Mouse (Mus musculus): Measurements from ENCODE around the gene Mapt. TPM values are rescaled to one million over a fixed set of nuclear protein-coding genes. Genes with fewer than 3 reads are reported as not detected.

Mapt gene
- polyA plus RNA-seq, 1 experiment from 2014 or later, result 5.0 TPM

GRCm38 (mm10) chr11:104327462-104327861 lies 96.3 kb downstream of the Mapt start:
- no peaks in the 10 kb centered on the region for H3K27me3 ChIP-seq (ENCODE audit: control insufficient read depth, insufficient read depth, low read length)
- no peak for ATAC-seq (ENCODE audit: low FRiP score, low TSS enrichment)
- H3K27ac ChIP-seq (ENCODE audit: low read depth, low read length), result no peak overlapping the region
- 96% methylated on average over 1 of the region's 1 CpGs for WGBS
- no peak overlapping the region for H3K4me3 ChIP-seq (ENCODE audit: low read length)
- H3K4me2 ChIP-seq (replicated peaks; ENCODE audit: low read depth, low read length), result no peak overlapping the region
- H3K4me1 ChIP-seq (ENCODE audit: control insufficient read depth, insufficient read depth, low read length), result no peaks in the 10 kb centered on the region
- H3K9me3 ChIP-seq (ENCODE audit: control insufficient read depth, low read length), result no peaks in the 10 kb centered on the region
- no peak overlapping the region for H3K9ac ChIP-seq (ENCODE audit: low read depth, low read length)
- peaks cover 8% of the 10 kb centered on the region for H3K36me3 ChIP-seq (ENCODE audit: control insufficient read depth, insufficient read depth, low read length)

DNA sequence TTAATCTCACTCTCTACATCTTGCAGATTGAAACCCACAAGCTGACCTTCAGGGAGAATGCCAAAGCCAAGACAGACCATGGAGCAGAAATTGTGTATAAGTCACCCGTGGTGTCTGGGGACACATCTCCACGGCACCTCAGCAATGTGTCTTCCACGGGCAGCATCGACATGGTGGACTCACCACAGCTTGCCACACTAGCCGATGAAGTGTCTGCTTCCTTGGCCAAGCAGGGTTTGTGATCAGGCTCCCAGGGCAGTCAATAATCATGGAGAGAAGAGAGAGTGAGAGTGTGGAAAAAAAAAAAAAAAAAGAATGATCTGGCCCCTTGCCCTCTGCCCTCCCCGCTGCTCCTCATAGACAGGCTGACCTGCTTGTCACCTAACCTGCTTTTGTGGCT lies 96.8 kb downstream of the Mapt start:
- H3K4me2 ChIP-seq (replicated peaks; ENCODE audit: low read depth, low read length), result no peak overlapping the region
- no peak overlapping the region for H3K9ac ChIP-seq (ENCODE audit: low read depth, low read length)
- WGBS, result 90% methylated on average over 6 of the region's 6 CpGs
- H3K27ac ChIP-seq (ENCODE audit: low read depth, low read length), result no peak overlapping the region
- H3K36me3 ChIP-seq (ENCODE audit: control insufficient read depth, insufficient read depth, low read length), result peaks cover 13% of the 10 kb centered on the region
- no peaks in the 10 kb centered on the region for H3K4me1 ChIP-seq (ENCODE audit: control insufficient read depth, insufficient read depth, low read length)
- no peak overlapping the region for H3K4me3 ChIP-seq (ENCODE audit: low read length)
- H3K27me3 ChIP-seq (ENCODE audit: control insufficient read depth, insufficient read depth, low read length), result no peaks in the 10 kb centered on the region
- ATAC-seq (ENCODE audit: low FRiP score, low TSS enrichment), result no peak
- H3K9me3 ChIP-seq (ENCODE audit: control insufficient read depth, low read length), result no peaks in the 10 kb centered on the region

DNA sequence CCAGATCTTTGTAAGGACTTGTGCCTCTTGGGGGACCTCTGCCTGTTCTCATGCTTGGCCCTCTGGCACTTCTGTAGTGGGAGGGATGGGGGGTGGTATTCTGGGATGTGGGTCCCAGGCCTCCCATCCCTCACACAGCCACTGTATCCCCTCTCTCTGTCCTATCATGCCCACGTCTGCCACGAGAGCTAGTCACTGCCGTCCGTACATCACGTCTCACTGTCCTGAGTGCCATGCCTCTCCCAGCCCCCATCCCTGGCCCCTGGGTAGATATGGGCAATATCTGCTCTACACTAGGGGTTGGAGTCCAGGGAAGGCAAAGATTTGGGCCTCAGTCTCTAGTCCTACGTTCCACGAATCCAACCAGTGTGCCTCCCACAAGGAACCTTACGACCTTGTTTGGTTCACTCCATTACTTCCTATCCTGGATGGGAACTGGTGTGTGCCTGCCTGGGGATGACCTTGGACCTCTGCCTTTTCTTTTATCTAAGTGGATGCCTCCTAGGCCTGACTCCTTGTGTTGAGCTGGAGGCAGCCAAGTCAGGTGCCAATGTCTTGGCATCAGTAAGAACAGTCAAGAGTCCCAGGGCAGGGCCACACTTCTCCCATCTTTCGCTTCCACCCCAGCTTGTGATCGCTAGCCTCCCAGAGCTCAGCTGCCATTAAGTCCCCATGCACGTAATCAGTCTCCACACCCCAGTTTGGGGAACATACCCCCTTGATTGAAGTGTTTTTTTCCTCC lies 98.2 kb downstream of the Mapt start:
- 78% methylated on average over 11 of the region's 11 CpGs for WGBS
- no peaks in the 10 kb centered on the region for H3K4me1 ChIP-seq (ENCODE audit: control insufficient read depth, insufficient read depth, low read length)
- H3K4me2 ChIP-seq (replicated peaks; ENCODE audit: low read depth, low read length), result no peak overlapping the region
- peaks cover 25% of the 10 kb centered on the region for H3K36me3 ChIP-seq (ENCODE audit: control insufficient read depth, insufficient read depth, low read length)
- no peak overlapping the region for H3K4me3 ChIP-seq (ENCODE audit: low read length)
- peak; percentile 25; the same call in 1 of the 2 replicates for ATAC-seq (ENCODE audit: low FRiP score, low TSS enrichment)
- no peak overlapping the region for H3K27ac ChIP-seq (ENCODE audit: low read depth, low read length)
- H3K9me3 ChIP-seq (ENCODE audit: control insufficient read depth, low read length), result no peaks in the 10 kb centered on the region
- no peak overlapping the region; the same call in 1 of the 2 replicates for H3K9ac ChIP-seq (ENCODE audit: low read depth, low read length)
- H3K27me3 ChIP-seq (ENCODE audit: control insufficient read depth, insufficient read depth, low read length), result no peaks in the 10 kb centered on the region

- H3K36me3 ChIP-seq (ENCODE audit: control insufficient read depth, insufficient read depth, low read length), result peaks cover 33% of the 10 kb centered on the region
- 91% methylated on average over 4 of the region's 4 CpGs for WGBS
- H3K27ac ChIP-seq (ENCODE audit: low read depth, low read length), result no peak overlapping the region
- H3K9ac ChIP-seq (ENCODE audit: low read depth, low read length), result no peak overlapping the region
- H3K9me3 ChIP-seq (ENCODE audit: control insufficient read depth, low read length), result no peaks in the 10 kb centered on the region
- H3K4me2 ChIP-seq (replicated peaks; ENCODE audit: low read depth, low read length), result no peak overlapping the region
- no peak overlapping the region for H3K4me3 ChIP-seq (ENCODE audit: low read length)
- no peak for ATAC-seq (ENCODE audit: low FRiP score, low TSS enrichment)
- no peaks in the 10 kb centered on the region for H3K4me1 ChIP-seq (ENCODE audit: control insufficient read depth, insufficient read depth, low read length)
- no peaks in the 10 kb centered on the region for H3K27me3 ChIP-seq (ENCODE audit: control insufficient read depth, insufficient read depth, low read length)
Measured at GRCm38 (mm10) chr11:104330151-104330550, 99.0 kb downstream of the Mapt start.

DNA sequence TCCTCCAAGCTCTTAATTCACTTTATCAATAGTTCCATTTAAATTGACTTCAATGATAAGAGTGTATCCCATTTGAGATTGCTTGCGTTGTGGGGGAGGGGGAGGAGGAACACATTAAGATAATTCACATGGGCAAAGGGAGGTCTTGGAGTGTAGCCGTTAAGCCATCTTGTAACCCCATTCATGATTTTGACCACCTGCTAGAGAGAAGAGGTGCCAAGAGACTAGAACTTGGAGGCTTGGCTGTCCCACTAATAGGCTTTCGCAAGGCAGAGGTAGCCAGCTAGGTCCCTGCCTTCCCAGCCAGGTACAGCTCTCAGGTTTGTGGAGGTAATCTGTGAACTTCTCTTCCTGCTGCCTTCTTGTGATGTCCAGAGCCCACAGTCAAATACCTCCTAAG lies 100.0 kb downstream of the Mapt start:
- 82% methylated on average over 3 of the region's 3 CpGs for WGBS
- no peaks in the 10 kb centered on the region for H3K9me3 ChIP-seq (ENCODE audit: control insufficient read depth, low read length)
- H3K9ac ChIP-seq (ENCODE audit: low read depth, low read length), result no peak overlapping the region
- H3K27ac ChIP-seq (ENCODE audit: low read depth, low read length), result no peak overlapping the region
- no peak overlapping the region for H3K4me2 ChIP-seq (replicated peaks; ENCODE audit: low read depth, low read length)
- H3K36me3 ChIP-seq (ENCODE audit: control insufficient read depth, insufficient read depth, low read length), result peaks cover 43% of the 10 kb centered on the region
- no peak overlapping the region for H3K4me3 ChIP-seq (ENCODE audit: low read length)
- H3K27me3 ChIP-seq (ENCODE audit: control insufficient read depth, insufficient read depth, low read length), result no peaks in the 10 kb centered on the region
- H3K4me1 ChIP-seq (ENCODE audit: control insufficient read depth, insufficient read depth, low read length), result no peaks in the 10 kb centered on the region
- no peak for ATAC-seq (ENCODE audit: low FRiP score, low TSS enrichment)

- Histone ChIP-seq H3K9ac (ENCODE audit: low read depth, low read length) (no peak overlapping the region), H3K4me2 (replicated peaks; ENCODE audit: low read depth, low read length) (no peak overlapping the region), H3K27me3 (ENCODE audit: control insufficient read depth, insufficient read depth, low read length) (no peaks in the 10 kb centered on the region), H3K27ac (ENCODE audit: low read depth, low read length) (no peak overlapping the region), H3K36me3 (ENCODE audit: control insufficient read depth, insufficient read depth, low read length) (peaks cover 49% of the 10 kb centered on the region), H3K9me3 (ENCODE audit: control insufficient read depth, low read length) (no peaks in the 10 kb centered on the region), H3K4me1 (ENCODE audit: control insufficient read depth, insufficient read depth, low read length) (no peaks in the 10 kb centered on the region), H3K4me3 (ENCODE audit: low read length) (no peak overlapping the region)
- no peak for ATAC-seq (ENCODE audit: low FRiP score, low TSS enrichment)
- WGBS, result 92% methylated on average over 5 of the region's 5 CpGs
Measured at GRCm38 (mm10) chr11:104332105-104332504, 100.9 kb downstream of the Mapt start.

DNA sequence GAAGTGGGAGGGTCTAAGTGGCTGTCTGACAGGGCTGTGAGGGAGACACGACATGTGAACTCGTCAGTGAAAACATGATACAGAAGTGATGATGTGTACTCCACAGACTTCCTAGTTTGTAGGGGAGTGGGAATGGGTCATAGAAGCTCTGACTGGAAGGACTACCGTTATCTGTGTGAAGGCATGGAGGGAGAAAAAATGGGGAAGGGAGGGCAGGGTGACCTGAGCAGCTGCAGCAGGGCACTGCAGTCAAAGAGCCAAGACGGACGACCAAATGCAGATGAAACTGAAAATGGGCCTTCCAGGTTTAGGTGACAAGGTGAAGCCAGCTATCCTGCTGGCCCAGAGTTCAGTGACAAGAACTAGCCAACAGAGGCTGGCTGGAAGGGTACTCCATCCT lies 102.9 kb downstream of the Mapt start:
- no peaks in the 10 kb centered on the region for H3K4me1 ChIP-seq (ENCODE audit: control insufficient read depth, insufficient read depth, low read length)
- no peak overlapping the region for H3K9ac ChIP-seq (ENCODE audit: low read depth, low read length)
- no peak overlapping the region for H3K27ac ChIP-seq (ENCODE audit: low read depth, low read length)
- H3K4me3 ChIP-seq (ENCODE audit: low read length), result no peak overlapping the region
- no peaks in the 10 kb centered on the region for H3K27me3 ChIP-seq (ENCODE audit: control insufficient read depth, insufficient read depth, low read length)
- 78% methylated on average over 5 of the region's 5 CpGs for WGBS
- H3K4me2 ChIP-seq (replicated peaks; ENCODE audit: low read depth, low read length), result no peak overlapping the region
- no peaks in the 10 kb centered on the region for H3K9me3 ChIP-seq (ENCODE audit: control insufficient read depth, low read length)
- no peak for ATAC-seq (ENCODE audit: low FRiP score, low TSS enrichment)
- peaks cover 68% of the 10 kb centered on the region for H3K36me3 ChIP-seq (ENCODE audit: control insufficient read depth, insufficient read depth, low read length)

DNA sequence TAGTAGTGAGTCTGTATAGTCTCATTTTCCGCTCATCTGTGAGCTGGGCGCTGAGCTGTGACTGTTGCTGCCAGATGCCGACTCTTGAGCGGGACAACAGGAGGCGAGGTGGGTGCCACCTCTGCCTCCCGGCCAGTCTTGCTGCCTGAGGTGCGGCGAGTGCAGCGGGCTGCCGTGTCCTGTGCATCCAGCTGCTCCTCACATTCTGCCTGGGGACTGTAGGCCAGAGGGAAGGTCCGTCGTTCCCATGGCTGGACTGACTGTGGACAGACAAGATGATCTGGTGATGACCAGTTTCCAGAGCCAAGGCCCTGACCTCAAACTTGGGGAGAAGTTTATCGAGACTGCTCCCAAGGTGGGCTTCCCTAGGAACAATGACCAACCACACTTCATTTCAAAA lies 103.8 kb downstream of the Mapt start:
- Histone ChIP-seq H3K4me1 (ENCODE audit: control insufficient read depth, insufficient read depth, low read length) (no peaks in the 10 kb centered on the region), H3K9ac (ENCODE audit: low read depth, low read length) (no peak overlapping the region), H3K9me3 (ENCODE audit: control insufficient read depth, low read length) (no peaks in the 10 kb centered on the region), H3K4me3 (ENCODE audit: low read length) (no peak overlapping the region), H3K27ac (ENCODE audit: low read depth, low read length) (no peak overlapping the region), H3K27me3 (ENCODE audit: control insufficient read depth, insufficient read depth, low read length) (no peaks in the 10 kb centered on the region), H3K4me2 (replicated peaks; ENCODE audit: low read depth, low read length) (no peak overlapping the region), H3K36me3 (ENCODE audit: control insufficient read depth, insufficient read depth, low read length) (peaks cover 75% of the 10 kb centered on the region)
- ATAC-seq (ENCODE audit: low FRiP score, low TSS enrichment), result no peak
- 86% methylated on average over 13 of the region's 13 CpGs for WGBS

GRCm38 (mm10) chr11:104346931-104347330 lies 115.7 kb downstream of the Mapt start:
- WGBS, result 78% methylated on average over 3 of the region's 3 CpGs
- no peaks in the 10 kb centered on the region for H3K27me3 ChIP-seq (ENCODE audit: control insufficient read depth, insufficient read depth, low read length)
- no peak overlapping the region for H3K4me2 ChIP-seq (replicated peaks; ENCODE audit: low read depth, low read length)
- H3K27ac ChIP-seq (ENCODE audit: low read depth, low read length), result no peak overlapping the region
- H3K36me3 ChIP-seq (ENCODE audit: control insufficient read depth, insufficient read depth, low read length), result peaks cover 85% of the 10 kb centered on the region
- no peak for ATAC-seq (ENCODE audit: low FRiP score, low TSS enrichment)
- no peak overlapping the region for H3K4me3 ChIP-seq (ENCODE audit: low read length)
- H3K9me3 ChIP-seq (ENCODE audit: control insufficient read depth, low read length), result no peaks in the 10 kb centered on the region
- no peaks in the 10 kb centered on the region for H3K4me1 ChIP-seq (ENCODE audit: control insufficient read depth, insufficient read depth, low read length)
- no peak overlapping the region for H3K9ac ChIP-seq (ENCODE audit: low read depth, low read length)

Data from kidney, embryonic 14.5 days (tissue).